Mouse (Mus musculus) lung, embryonic 15.5 days (tissue): ENCODE measurements at regions not wholly inside any gene's neighbourhood (a gene's known extent, or its start where the extent isn't known, plus 50 kb on each side); places are given as distances from the start of the nearest gene placed in this dataset.
A peak's percentile ranks its signal among the peaks of the same experiment; 100 is the strongest.

ENCODE experiments used
- ATAC-seq: fragments of 200-750 bp; cut with Nextera tagmentation; 2 replicates; pipeline ENCODE4 v1.8.0; 2017; ENCODE audit warnings: moderate number of reproducible peaks, borderline replicate concordance; ENCODE audit not compliant: low FRiP score, low TSS enrichment; ENCODE audit errors: extremely low read depth
- H3K27ac ChIP-seq: fragments of 300-500 bp; sonication (generic); 2 replicates; pipeline ENCODE4 v1.5.1; 2015; ENCODE audit warnings: moderate library complexity, mild to moderate bottlenecking, inconsistent platforms
- H3K27me3 ChIP-seq: fragments of 300-500 bp; sonication (generic); 2 replicates; pipeline ENCODE4 v1.6.1; 2015; ENCODE audit warnings: inconsistent platforms
- H3K36me3 ChIP-seq: fragments of 300-500 bp; sonication (generic); 2 replicates; pipeline ENCODE4 v1.6.1; 2015; ENCODE audit warnings: inconsistent platforms
- H3K4me1 ChIP-seq: fragments of 300-500 bp; sonication (generic); 2 replicates; pipeline ENCODE4 v1.6.1; 2015; ENCODE audit warnings: inconsistent platforms
- H3K4me2 ChIP-seq: fragments of 300-500 bp; sonication (generic); 2 replicates; pipeline ENCODE4 v1.6.1; 2015; ENCODE audit warnings: inconsistent platforms, mild to moderate bottlenecking, moderate library complexity
- H3K4me3 ChIP-seq: fragments of 300-500 bp; sonication (generic); 2 replicates; pipeline ENCODE4 v1.5.1; 2015; ENCODE audit warnings: mild to moderate bottlenecking, inconsistent platforms
- H3K9ac ChIP-seq: fragments of 300-500 bp; sonication (generic); 2 replicates; pipeline ENCODE4 v1.6.1; 2015; ENCODE audit warnings: inconsistent platforms
- H3K9me3 ChIP-seq: fragments of 300-500 bp; sonication (generic); 2 replicates; pipeline ENCODE4 v1.6.1; 2016; ENCODE audit warnings: inconsistent platforms
- WGBS: fragments of 180-500 bp; shearing (Covaris S2); methylation state at CpG from one replicate; pipeline ENCODE4 v1.1.7; 2015; 5-methylcytosine and 5-hydroxymethylcytosine counted together

DNA sequence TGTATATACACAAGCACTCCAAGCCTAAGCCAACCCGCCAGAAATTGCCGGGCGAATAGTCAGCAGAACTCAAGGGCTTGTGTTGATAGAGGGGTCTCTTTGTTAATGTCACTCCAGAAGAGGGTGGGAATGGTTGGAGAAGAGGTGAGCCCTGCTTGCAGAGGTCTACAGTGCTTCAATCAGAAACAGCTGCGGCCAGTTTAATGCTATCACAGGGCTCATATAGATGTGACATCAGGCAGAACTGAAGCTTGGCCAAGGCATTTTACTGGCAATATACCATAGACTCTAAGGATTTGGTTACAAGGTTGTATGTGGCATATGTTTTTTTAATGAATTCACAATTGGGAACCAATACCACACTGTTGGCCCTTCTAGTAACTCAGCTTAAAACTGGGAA, 787.4 kb downstream of the 5730522E02Rik start:
- Histone ChIP-seq H3K4me3 (no peak overlapping the region), H3K27ac (no peak overlapping the region)
- no peak for ATAC-seq

DNA sequence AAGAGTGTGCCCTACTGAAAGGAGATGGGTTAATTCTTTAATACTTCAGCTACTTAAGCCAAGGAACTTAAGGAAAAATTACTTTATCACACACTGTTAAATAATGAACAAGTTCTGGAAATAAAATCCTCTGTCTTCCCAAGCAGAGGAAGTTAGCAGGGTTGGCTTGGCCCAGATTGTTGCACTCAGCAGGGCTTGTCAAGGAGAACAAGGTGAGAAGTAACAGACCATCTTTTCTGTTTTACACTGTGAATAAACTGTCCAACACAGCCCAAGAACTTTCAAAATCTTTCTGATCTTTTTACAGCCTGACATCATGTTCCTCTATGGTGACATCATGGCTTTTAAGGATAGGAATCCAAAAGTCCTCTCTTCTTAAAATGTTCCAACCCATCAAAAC, 789.1 kb downstream of the 5730522E02Rik start:
- no peak for ATAC-seq
- Histone ChIP-seq H3K9me3 (no peaks in the 10 kb centered on the region), H3K4me2 (no peak overlapping the region), H3K36me3 (no peaks in the 10 kb centered on the region), H3K4me1 (no peaks in the 10 kb centered on the region), H3K4me3 (no peak overlapping the region), H3K9ac (no peak overlapping the region), H3K27me3 (no peaks in the 10 kb centered on the region), H3K27ac (no peak overlapping the region)

More for the DNA sequence above, 787.4 kb downstream of the 5730522E02Rik start:
- Histone ChIP-seq H3K36me3 (no peaks in the 10 kb centered on the region), H3K4me1 (no peaks in the 10 kb centered on the region), H3K27me3 (no peaks in the 10 kb centered on the region), H3K4me2 (no peak overlapping the region), H3K9me3 (no peaks in the 10 kb centered on the region), H3K9ac (no peak overlapping the region)
- WGBS = 61% methylated on average over 4 of the region's 4 CpGs

- no peaks in the 10 kb centered on the region for H3K36me3 ChIP-seq
- no peak for ATAC-seq
- 78% methylated on average over 4 of the region's 4 CpGs for WGBS
- no peaks in the 10 kb centered on the region for H3K9me3 ChIP-seq
- no peak overlapping the region for H3K9ac ChIP-seq
- H3K4me1 ChIP-seq = no peaks in the 10 kb centered on the region
- H3K4me3 ChIP-seq = no peak overlapping the region
- H3K27me3 ChIP-seq = no peaks in the 10 kb centered on the region
- H3K4me2 ChIP-seq = no peak overlapping the region
- no peak overlapping the region for H3K27ac ChIP-seq
Measured at GRCm38 (mm10) chr11:25410403-25411090, 800.0 kb downstream of the 5730522E02Rik start.

DNA sequence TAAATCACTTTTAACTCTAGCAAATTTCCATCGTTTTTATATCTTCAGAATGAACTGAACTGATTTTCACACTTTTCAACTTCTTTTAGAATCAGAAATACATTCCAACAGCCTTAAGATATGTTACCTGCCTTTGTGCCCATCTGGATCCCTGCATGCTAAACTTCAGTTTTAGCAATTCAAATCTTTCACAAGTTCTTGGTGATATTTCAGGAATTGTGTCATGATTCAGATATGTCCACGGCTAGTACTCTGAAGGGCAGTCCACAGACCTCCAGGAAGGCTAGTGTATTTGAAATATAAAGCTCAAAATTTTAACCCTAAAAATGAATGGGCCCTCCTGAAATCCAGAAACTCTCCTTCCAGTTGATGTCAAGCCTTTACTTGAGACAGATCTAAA, 818.9 kb downstream of the 5730522E02Rik start:
- Histone ChIP-seq H3K36me3 (no peaks in the 10 kb centered on the region), H3K27me3 (no peaks in the 10 kb centered on the region), H3K4me2 (no peak overlapping the region), H3K9ac (no peak overlapping the region), H3K4me3 (no peak overlapping the region), H3K27ac (no peak overlapping the region), H3K9me3 (no peaks in the 10 kb centered on the region), H3K4me1 (no peaks in the 10 kb centered on the region)
- WGBS = 42% methylated on average over 2 of the region's 2 CpGs
- no peak for ATAC-seq

DNA sequence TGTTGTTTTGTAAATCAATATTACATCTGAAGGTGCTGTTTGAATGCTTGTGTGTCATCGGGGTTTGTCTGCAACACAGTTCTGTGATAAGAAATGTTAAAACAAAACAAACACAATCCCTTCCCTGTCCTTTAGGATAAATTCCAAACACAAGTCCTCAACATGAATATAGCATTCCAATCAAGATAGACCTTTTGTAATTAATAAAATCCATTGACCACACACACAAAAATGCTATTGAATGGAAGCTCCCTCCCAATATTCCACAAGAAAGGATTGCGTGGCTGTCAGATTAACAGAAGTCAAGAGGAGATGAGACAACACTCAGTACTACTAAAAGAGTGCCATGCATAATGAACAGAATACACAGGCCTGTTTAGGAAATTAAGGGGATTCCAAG, 843.5 kb downstream of the 5730522E02Rik start:
- 65% methylated on average over 2 of the region's 2 CpGs for WGBS

GRCm38 (mm10) chr11:25365433-25365832, 845.1 kb downstream of the 5730522E02Rik start:
- Histone ChIP-seq H3K4me3 (no peak overlapping the region), H3K9ac (no peak overlapping the region), H3K36me3 (no peaks in the 10 kb centered on the region), H3K27me3 (no peaks in the 10 kb centered on the region), H3K4me2 (no peak overlapping the region), H3K4me1 (no peaks in the 10 kb centered on the region), H3K9me3 (no peaks in the 10 kb centered on the region), H3K27ac (no peak overlapping the region)
- ATAC-seq = no peak
- 31% methylated on average over 6 of the region's 6 CpGs for WGBS

More for the DNA sequence above, 843.5 kb downstream of the 5730522E02Rik start:
- no peaks in the 10 kb centered on the region for H3K9me3 ChIP-seq
- H3K9ac ChIP-seq = no peak overlapping the region
- no peaks in the 10 kb centered on the region for H3K27me3 ChIP-seq
- H3K4me3 ChIP-seq = no peak overlapping the region
- no peak overlapping the region for H3K27ac ChIP-seq
- H3K36me3 ChIP-seq = no peaks in the 10 kb centered on the region
- no peak overlapping the region for H3K4me2 ChIP-seq
- H3K4me1 ChIP-seq = no peaks in the 10 kb centered on the region
- no peak for ATAC-seq

DNA sequence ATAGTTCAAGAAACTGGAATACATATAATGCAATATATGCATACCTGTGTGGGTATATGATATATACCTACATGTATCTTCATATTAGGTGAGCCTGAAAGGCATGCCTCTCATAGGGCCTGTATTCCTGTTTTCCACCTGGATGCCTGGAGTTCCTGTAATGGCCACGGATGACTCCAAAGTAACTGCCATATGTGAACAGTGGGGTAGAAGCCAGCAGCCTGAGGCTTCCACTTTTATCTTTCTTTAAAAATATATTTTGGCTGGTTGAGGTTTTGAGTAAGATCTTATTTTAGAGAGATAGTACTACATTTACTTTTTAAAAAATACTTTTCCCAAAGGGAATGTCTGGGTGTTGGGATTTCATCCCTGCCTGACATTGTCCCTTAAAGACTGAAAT, 850.8 kb downstream of the 5730522E02Rik start:
- H3K9me3 ChIP-seq = no peaks in the 10 kb centered on the region
- no peak overlapping the region for H3K9ac ChIP-seq
- peaks cover 15% of the 10 kb centered on the region for H3K4me1 ChIP-seq
- H3K27ac ChIP-seq = no peak overlapping the region
- H3K36me3 ChIP-seq = no peaks in the 10 kb centered on the region
- no peak overlapping the region for H3K4me3 ChIP-seq
- no peaks in the 10 kb centered on the region for H3K27me3 ChIP-seq
- WGBS = 93% methylated on average over 1 of the region's 1 CpGs
- H3K4me2 ChIP-seq = no peak overlapping the region
- no peak for ATAC-seq

GRCm38 (mm10) chr11:25357717-25358411, 852.7 kb downstream of the 5730522E02Rik start:
- WGBS = 8% methylated on average over 10 of the region's 10 CpGs

GRCm38 (mm10) chr11:25356671-25357586, 853.6 kb downstream of the 5730522E02Rik start:
- Histone ChIP-seq H3K9ac (no peak overlapping the region), H3K27ac (no peak overlapping the region)
- 8% methylated on average over 19 of the region's 19 CpGs for WGBS

More at GRCm38 (mm10) chr11:25357717-25358411, 852.7 kb downstream of the 5730522E02Rik start:
- Histone ChIP-seq H3K36me3 (no peaks in the 10 kb centered on the region), H3K4me1 (peaks cover 15% of the 10 kb centered on the region), H3K27me3 (no peaks in the 10 kb centered on the region), H3K4me2 (peak overlapping the region; percentile 58), H3K27ac (no peak overlapping the region), H3K4me3 (no peak overlapping the region), H3K9me3 (no peaks in the 10 kb centered on the region), H3K9ac (no peak overlapping the region)
- no peak for ATAC-seq

DNA sequence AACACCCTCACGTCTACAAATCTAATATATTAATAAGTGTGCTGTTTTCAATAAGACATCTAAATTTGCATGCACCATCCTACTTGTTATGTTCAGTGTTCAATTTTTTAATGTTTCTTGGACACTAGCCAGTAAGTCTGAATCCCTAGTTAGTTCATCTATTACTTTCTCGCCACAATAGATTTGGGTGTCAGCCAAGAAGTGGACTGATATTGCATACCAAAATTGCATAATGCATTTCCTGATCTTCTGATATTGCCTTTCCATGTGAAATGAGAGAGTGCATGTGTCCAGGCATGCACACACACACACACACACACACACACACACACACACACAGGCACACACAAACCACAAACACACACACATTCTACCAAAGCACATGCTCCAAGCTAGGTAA, 874.9 kb downstream of the 5730522E02Rik start:
- Histone ChIP-seq H3K27me3 (no peaks in the 10 kb centered on the region), H3K4me3 (no peak overlapping the region), H3K9me3 (no peaks in the 10 kb centered on the region), H3K36me3 (no peaks in the 10 kb centered on the region), H3K27ac (no peak overlapping the region), H3K9ac (no peak overlapping the region), H3K4me2 (no peak overlapping the region), H3K4me1 (no peaks in the 10 kb centered on the region)
- WGBS = 26% methylated on average over 2 of the region's 2 CpGs
- no peak for ATAC-seq

More at GRCm38 (mm10) chr11:25356671-25357586, 853.6 kb downstream of the 5730522E02Rik start:
- no peaks in the 10 kb centered on the region for H3K36me3 ChIP-seq
- ATAC-seq = no peak
- peak overlapping the region; percentile 58 for H3K4me2 ChIP-seq
- H3K4me1 ChIP-seq = peaks cover 15% of the 10 kb centered on the region
- H3K27me3 ChIP-seq = no peaks in the 10 kb centered on the region
- H3K4me3 ChIP-seq = peak overlapping the region; percentile 25
- no peaks in the 10 kb centered on the region for H3K9me3 ChIP-seq

GRCm38 (mm10) chr11:25330696-25331095, 879.9 kb downstream of the 5730522E02Rik start:
- 74% methylated on average over 4 of the region's 4 CpGs for WGBS
- ATAC-seq = no peak
- no peaks in the 10 kb centered on the region for H3K9me3 ChIP-seq
- H3K4me3 ChIP-seq = no peak overlapping the region
- no peaks in the 10 kb centered on the region for H3K36me3 ChIP-seq
- H3K27me3 ChIP-seq = no peaks in the 10 kb centered on the region
- H3K9ac ChIP-seq = no peak overlapping the region
- no peak overlapping the region for H3K27ac ChIP-seq
- no peaks in the 10 kb centered on the region for H3K4me1 ChIP-seq
- no peak overlapping the region for H3K4me2 ChIP-seq

DNA sequence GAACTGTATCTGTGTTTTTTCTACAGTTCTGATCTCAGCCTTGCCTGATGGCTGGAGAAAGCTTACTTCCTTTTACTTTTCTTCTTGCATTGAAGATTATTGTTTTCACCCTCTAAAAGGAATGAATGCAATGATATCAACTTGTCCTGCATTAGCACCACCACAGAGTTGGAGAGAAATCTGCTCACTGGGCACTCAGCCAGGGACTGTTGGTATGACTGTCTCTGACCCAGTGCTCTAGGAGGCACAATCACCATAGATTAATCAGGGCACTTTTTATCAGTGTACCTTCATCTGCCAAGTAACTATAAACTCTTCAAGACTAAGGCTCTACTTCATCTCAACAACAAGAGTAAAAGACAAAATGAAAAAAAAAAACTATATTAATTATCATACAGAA, 888.1 kb downstream of the 5730522E02Rik start:
- Histone ChIP-seq H3K4me3 (no peak overlapping the region), H3K27ac (no peak overlapping the region), H3K9me3 (no peaks in the 10 kb centered on the region), H3K4me2 (no peak overlapping the region), H3K9ac (no peak overlapping the region), H3K36me3 (no peaks in the 10 kb centered on the region), H3K27me3 (no peaks in the 10 kb centered on the region), H3K4me1 (no peaks in the 10 kb centered on the region)
- no peak for ATAC-seq
